Mouse (Mus musculus) lung, embryonic 16.5 days (tissue): Measurements from ENCODE around the gene Cisd3. TPM values are rescaled to one million over a fixed set of nuclear protein-coding genes. Genes with fewer than 3 reads are reported as not detected.
"Not testable (repeated sequence)": the region's sequence is repeated elsewhere in the genome, so short reads cannot be mapped to it uniquely, and the experiment has no call there.

Source experiments
- ATAC-seq: fragments of 200-750 bp; cut with Nextera tagmentation; 2 replicates; pipeline ENCODE4 v1.8.0; 2017; ENCODE audit warnings: low read depth, mild to moderate bottlenecking, moderate library complexity
- H3K27ac ChIP-seq: fragments of 300-500 bp; sonication (generic); 2 replicates; pipeline ENCODE4 v1.5.1; 2014; ENCODE audit warnings: mild to moderate bottlenecking, control low read depth, low read length
- H3K27me3 ChIP-seq: fragments of 300-500 bp; sonication (generic); 2 replicates; pipeline ENCODE4 v1.6.1; 2014; ENCODE audit warnings: low read depth, low read length, mixed read lengths; ENCODE audit not compliant: control insufficient read depth, insufficient read depth
- H3K36me3 ChIP-seq: fragments of 300-500 bp; sonication (generic); 2 replicates; pipeline ENCODE4 v1.6.1; 2014; ENCODE audit warnings: low read length; ENCODE audit not compliant: control insufficient read depth, insufficient read depth
- H3K4me1 ChIP-seq: fragments of 300-500 bp; sonication (generic); replicated peaks from 2 replicates; pipeline ENCODE4 v1.6.1; 2014; ENCODE audit warnings: low read length, mixed read lengths; ENCODE audit not compliant: control insufficient read depth, insufficient read depth
- H3K4me2 ChIP-seq: fragments of 300-500 bp; sonication (generic); 2 replicates; pipeline ENCODE4 v1.6.1; 2014; ENCODE audit warnings: low read depth, low read length, control low read depth
- H3K4me3 ChIP-seq: fragments of 300-500 bp; sonication (generic); 2 replicates; pipeline ENCODE4 v1.5.1; 2014; ENCODE audit warnings: mild to moderate bottlenecking, low read length, control low read depth
- H3K9ac ChIP-seq: fragments of 300-500 bp; sonication (generic); 2 replicates; pipeline ENCODE4 v1.6.1; 2014; ENCODE audit warnings: low read length, control low read depth
- H3K9me3 ChIP-seq: fragments of 300-500 bp; sonication (generic); 2 replicates; pipeline ENCODE4 v1.6.1; 2016; ENCODE audit warnings: low read length; ENCODE audit not compliant: control insufficient read depth
- WGBS: fragments of 180-500 bp; shearing (Covaris S2); extraction: QIAGEN DNeasy Blood & Tissue Kit; methylation state at CpG from one replicate; pipeline ENCODE4 v1.1.7; 2014; 5-methylcytosine and 5-hydroxymethylcytosine counted together
- polyA plus RNA-seq: library from polyadenylated mRNA; unstranded; fragments of >200 nt; fragmentation: Nextera tagmentation; extraction: Ambion mirVana; gene quantifications from 2 replicates; pipeline ENCODE4 v1.2.1, GENCODE M21; 2015

The Cisd3 gene
- polyA plus RNA-seq, 1 experiment from 2014 or later = 57.5 TPM

DNA sequence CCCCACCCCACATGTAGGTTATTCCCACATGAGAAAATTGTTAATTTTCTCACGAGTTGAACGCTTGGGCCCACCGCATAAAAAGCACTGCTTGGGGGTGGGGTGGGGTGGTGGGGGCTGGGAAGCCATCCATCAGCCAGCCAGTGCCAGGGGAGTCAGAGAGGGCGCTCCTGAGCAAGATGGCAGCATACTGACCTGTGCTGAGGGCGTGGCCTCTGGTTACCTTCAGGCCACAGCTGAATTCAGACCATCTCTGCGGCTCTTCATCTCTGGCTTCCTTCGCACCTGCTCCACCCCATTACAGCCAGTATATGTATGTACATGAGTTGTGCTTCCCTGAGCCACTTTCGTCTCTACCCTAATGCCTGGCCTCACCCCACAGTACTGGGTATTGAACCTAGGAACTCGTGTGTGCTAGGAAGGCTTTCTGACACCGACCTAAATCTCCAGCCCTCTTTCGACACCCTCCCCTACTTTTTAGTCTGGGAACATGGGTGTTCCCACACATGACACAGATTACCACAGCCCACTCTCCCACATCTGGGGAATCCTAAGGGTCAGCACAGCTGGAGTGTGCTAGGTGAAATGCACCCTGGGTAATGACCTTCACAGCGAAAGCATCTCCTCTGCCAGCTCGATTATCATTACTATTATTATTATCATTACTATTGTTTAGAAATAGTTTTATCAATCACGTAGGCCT, 29.2 kb upstream of the Cisd3 start:
- H3K9me3 ChIP-seq = no peaks in the 10 kb centered on the region
- 78% methylated on average over 14 of the region's 14 CpGs for WGBS
- H3K4me1 ChIP-seq = peaks cover 20% of the 10 kb centered on the region
- peaks cover 3% of the 10 kb centered on the region; the same call in 1 of the 2 replicates for H3K27me3 ChIP-seq
- H3K4me3 ChIP-seq = no peak overlapping the region
- no peak overlapping the region for H3K27ac ChIP-seq
- H3K36me3 ChIP-seq = no peaks in the 10 kb centered on the region
- ATAC-seq = no peak
- no peak overlapping the region for H3K9ac ChIP-seq
- no peak overlapping the region for H3K4me2 ChIP-seq

DNA sequence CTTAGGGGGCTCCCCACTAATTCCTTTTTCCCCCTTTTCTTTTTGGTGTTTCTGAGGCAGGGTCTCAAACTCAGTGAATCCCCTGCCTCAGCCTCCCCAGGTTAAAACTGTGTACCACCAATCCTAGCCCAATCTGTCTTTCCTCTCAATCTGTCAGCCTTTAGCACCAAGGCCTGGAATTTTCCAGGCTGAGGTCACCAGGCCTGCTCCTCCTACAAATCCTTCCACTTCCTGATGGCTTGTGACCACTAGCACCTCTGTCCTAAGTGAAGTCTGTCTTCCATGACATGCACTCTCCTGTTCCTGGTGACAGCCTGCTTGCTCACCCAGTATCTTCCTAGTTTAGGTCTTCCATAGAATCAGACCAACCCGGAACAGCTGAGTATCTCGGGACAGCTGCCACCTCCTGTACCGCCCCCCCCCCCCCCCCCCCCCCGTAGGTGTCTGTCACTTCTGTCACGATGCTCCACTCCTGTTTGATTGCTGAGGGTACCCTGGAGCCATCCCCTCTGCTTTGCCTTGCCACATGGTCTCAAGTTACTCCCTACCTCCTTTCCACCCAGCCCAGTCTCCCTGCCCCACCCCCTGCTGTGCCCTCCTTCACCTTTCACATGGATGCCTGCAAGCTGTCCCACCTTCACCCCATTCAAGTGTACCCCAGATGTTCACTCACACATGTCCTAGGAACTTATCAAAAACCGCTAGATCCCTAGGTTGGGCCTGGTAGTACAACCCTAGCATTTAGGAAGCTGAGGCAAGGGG, 28.3 kb upstream of the Cisd3 start:
- no peak for ATAC-seq
- Histone ChIP-seq H3K4me2 (no peak overlapping the region), H3K9ac (no peak overlapping the region), H3K4me3 (no peak overlapping the region), H3K36me3 (no peaks in the 10 kb centered on the region), H3K4me1 (peaks cover 30% of the 10 kb centered on the region), H3K27me3 (peaks cover 7% of the 10 kb centered on the region), H3K27ac (no peak overlapping the region), H3K9me3 (no peaks in the 10 kb centered on the region)
- 61% methylated on average over 4 of the region's 6 CpGs for WGBS

DNA sequence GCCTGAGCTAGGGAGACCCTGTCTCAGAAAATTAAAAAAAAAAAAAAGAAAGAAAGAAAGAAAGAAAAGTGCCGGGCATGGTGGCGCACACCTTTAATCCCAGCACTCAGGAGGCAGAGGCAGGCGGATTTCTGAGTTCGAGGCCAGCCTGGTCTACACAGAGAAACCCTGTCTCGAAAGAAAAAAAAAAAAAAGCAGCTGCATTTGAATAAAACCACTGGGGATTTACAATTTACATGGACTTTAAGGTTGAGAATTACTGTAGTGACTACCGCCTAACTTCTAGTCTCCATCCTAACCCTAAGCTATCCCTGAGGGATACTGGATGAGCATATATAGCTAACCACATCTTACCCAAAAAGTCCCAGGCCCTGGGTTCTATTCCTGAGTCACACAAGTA, 27.7 kb upstream of the Cisd3 start:
- H3K9me3 ChIP-seq, H3K4me2 ChIP-seq, H3K4me3 ChIP-seq, H3K9ac ChIP-seq, H3K27ac ChIP-seq, ATAC-seq, H3K27me3 ChIP-seq, H3K36me3 ChIP-seq: not testable (repeated sequence)
- WGBS = 89% methylated on average over 6 of the region's 6 CpGs
- peaks cover 31% of the 10 kb centered on the region for H3K4me1 ChIP-seq

DNA sequence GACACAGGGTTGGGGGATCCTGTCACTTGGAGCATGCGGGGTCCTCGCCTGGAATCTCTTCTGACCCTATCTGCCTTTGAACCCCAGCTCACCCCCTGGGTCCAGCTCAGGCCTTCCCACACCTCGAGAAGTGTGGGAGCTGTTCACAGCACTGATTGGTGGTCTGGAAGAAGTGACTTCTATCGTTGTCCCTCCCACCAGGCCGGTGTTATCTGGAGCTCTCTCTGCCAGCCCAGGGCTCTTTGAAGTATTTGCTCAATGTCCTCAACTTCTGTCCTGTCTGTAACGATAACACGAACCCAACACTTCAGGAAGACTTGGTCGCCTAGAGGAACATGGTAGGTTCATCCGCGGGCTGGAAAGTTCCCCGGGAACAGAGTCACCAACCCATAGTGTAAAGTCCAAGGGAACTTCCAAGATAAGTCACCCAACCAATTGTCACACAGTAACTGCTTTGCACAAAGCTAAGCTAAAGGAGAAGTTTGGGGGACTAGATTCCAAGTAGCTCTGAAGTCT, 26.8 kb upstream of the Cisd3 start:
- peak overlapping the region; percentile 81; the same call in 1 of the 2 replicates for H3K4me3 ChIP-seq
- 39% methylated on average over 11 of the region's 11 CpGs for WGBS

DNA sequence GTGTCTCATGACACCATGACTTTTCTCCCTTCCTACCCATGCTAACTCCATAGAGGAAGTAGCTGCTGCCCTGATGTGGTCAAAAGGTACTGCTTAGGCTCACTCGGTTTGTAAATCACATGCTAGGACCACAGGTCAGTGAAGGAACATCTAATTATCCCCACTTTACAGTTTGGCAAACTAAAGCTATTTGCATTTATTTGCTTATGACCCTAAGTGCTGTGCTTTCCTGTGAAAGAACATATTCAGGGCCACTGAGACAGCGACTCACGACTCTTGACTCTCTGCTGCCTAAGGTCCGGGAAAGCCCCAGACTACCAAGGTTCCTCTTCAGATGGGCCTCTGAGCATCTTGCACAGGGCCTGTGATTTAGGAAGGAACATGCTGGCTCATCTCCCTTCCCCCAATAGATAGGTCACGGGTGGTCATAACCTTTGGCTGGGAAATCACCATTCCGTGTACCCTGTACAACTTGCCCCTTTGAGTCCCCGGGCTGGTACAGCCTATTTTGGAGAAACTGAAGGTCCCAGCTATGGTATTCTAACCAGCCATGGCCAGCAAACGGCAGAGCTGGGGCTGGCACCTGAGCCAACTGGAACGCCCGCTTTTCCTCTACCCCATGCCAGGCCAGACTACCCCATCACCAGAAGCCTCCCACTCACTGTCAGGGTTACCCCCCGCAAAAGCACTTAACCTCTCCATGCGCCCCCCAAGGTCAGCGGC, 26.2 kb upstream of the Cisd3 start:
- ATAC-seq = no peak
- peak overlapping the region; percentile 81 for H3K4me3 ChIP-seq

More for the DNA sequence above, 26.8 kb upstream of the Cisd3 start:
- ATAC-seq = no peak
- peaks cover 7% of the 10 kb centered on the region for H3K27me3 ChIP-seq
- H3K36me3 ChIP-seq = no peaks in the 10 kb centered on the region
- H3K4me1 ChIP-seq = peaks cover 31% of the 10 kb centered on the region
- no peaks in the 10 kb centered on the region for H3K9me3 ChIP-seq
- H3K4me2 ChIP-seq = peak overlapping the region; percentile 74
- peak overlapping the region; percentile 92; the same call in 1 of the 2 replicates for H3K9ac ChIP-seq
- no peak overlapping the region for H3K27ac ChIP-seq

DNA sequence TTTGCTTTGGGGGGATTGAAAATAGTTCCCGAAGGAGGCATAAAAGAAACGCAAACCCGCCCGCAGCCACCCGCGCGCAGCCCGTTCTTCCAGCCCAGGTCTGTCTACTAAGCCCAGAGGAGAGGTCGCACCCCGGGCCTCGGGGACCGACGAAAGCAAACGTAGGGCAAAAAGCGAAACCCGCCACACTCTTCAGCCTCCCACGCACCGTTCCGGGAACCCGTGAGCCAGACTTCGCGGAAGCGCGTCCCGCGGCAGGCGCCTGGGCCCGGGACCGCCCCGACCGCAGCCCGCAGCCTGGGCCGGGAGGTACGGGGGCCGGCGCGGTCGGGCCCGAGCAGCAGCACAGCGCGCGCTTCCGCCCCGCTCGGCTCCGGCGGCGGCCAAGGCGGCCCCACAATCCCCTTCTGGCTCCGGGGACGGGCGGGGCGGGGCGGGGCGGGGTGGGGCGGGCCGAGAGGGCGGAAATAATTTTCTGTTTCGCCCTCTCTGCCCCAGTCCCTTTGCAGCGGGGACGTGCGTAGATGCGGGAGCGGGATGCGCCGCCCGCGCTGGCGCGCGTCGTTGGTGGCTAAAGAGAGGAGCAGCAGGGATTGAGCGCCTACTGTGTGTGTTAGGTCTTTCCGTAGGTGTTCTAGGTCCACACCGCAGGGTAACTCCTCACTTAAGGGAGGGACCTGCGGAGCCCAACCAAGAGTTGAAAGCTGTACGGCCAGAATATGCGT, 25.5 kb upstream of the Cisd3 start:
- ATAC-seq = peak; percentile 81

More for the DNA sequence above, 26.2 kb upstream of the Cisd3 start:
- H3K9ac ChIP-seq = peak overlapping the region; percentile 92
- H3K4me2 ChIP-seq = peak overlapping the region; percentile 74
- 6% methylated on average over 13 of the region's 13 CpGs for WGBS
- H3K36me3 ChIP-seq = no peaks in the 10 kb centered on the region
- H3K9me3 ChIP-seq = no peaks in the 10 kb centered on the region
- peaks cover 32% of the 10 kb centered on the region for H3K4me1 ChIP-seq
- H3K27ac ChIP-seq = peak overlapping the region; percentile 87
- peaks cover 7% of the 10 kb centered on the region for H3K27me3 ChIP-seq

DNA sequence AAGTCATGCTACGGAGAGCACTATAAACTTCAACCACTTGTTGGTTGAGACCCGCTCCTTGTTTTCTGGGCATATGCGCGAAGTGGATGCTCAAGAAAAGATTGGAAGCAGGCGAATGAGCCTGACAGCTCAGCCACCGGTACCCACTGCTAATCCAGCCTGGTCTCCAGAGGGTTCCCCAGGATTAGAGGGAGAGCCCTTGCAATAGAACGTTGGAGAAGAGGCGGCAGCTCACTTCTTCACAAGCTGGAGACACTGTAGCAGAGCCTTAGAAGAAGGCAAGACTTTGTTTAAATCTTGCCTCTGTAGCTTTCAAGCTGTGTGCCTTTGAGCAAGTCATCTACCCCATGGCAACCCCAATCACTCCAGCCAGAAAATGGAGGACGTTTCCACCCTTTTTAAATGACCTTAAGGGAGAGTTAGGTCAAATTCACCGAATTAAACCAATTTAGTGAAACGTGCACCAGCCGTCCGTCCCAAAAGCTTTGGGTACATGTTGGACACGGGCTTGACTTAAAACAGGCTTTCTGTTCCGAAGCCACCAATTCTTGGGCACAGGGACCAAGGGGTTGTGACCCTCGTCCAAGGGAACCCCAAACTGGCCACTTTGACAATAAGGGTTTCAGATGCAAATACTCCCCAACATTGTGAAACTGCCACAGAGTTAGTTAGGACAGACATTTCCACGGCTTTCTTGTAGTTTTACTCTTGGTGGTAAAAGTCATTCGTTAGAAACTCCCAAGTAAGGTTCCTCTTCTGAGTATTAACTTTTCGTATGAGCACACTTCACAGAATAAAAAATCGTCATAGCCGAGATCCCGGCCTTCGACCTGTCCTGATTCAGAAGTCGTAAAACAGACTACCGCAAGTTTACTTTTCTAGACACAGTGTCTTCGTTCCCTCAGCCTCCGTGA, 24.6 kb upstream of the Cisd3 start:
- Histone ChIP-seq H3K4me1 (peaks cover 41% of the 10 kb centered on the region), H3K4me2 (peak overlapping the region; percentile 74), H3K4me3 (peak overlapping the region; percentile 87), H3K9me3 (no peaks in the 10 kb centered on the region), H3K27ac (peak overlapping the region; percentile 98), H3K27me3 (peaks cover 7% of the 10 kb centered on the region), H3K9ac (peak overlapping the region; percentile 92), H3K36me3 (peaks cover 5% of the 10 kb centered on the region)
- 4% methylated on average over 27 of the region's 27 CpGs for WGBS
- ATAC-seq = no peak

More for the DNA sequence above, 25.5 kb upstream of the Cisd3 start:
- WGBS = under 1% methylated on average over 63 of the region's 78 CpGs
- no peaks in the 10 kb centered on the region for H3K36me3 ChIP-seq
- H3K9me3 ChIP-seq = no peaks in the 10 kb centered on the region
- H3K9ac ChIP-seq = peak overlapping the region; percentile 92
- peak overlapping the region; percentile 74 for H3K4me2 ChIP-seq
- peak overlapping the region; percentile 98 for H3K27ac ChIP-seq
- H3K4me3 ChIP-seq = peak overlapping the region; percentile 81
- H3K27me3 ChIP-seq = peaks cover 7% of the 10 kb centered on the region
- peaks cover 38% of the 10 kb centered on the region for H3K4me1 ChIP-seq

DNA sequence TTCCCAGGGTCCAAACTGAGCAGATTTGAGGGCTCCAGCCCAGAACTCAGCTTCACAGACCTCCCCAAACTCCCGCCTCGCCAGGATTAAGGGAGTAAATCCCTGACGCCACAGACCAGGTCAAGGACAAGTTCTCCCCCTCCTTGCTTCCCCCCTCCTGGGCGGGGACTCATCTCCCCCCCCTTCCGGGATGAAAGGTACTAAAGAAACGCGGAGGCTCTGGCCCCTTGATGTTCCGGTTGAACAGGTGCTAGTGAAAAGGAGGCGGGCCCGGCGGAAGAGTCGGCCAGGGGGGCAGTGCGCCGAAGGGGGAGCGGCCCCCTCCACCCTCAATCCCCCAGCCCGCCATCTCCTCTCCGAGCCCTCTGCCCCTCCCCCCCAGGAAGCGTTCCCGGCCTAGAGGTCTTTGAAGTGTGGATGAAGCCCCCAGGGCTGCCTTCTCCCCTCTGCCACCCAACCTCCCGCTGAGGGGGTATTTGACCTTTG, 23.9 kb upstream of the Cisd3 start:
- H3K9ac ChIP-seq = peak overlapping the region; percentile 92
- no peaks in the 10 kb centered on the region for H3K9me3 ChIP-seq
- peaks cover 7% of the 10 kb centered on the region for H3K27me3 ChIP-seq
- H3K4me2 ChIP-seq = peak overlapping the region; percentile 74
- peaks cover 41% of the 10 kb centered on the region for H3K4me1 ChIP-seq
- H3K4me3 ChIP-seq = peak overlapping the region; percentile 87
- H3K27ac ChIP-seq = peak overlapping the region; percentile 98
- 0% methylated on average over 20 of the region's 20 CpGs for WGBS
- H3K36me3 ChIP-seq = peaks cover 12% of the 10 kb centered on the region
- ATAC-seq = peak; percentile 16; the same call in 1 of the 2 replicates
